Mouse (Mus musculus) hindbrain, postnatal 0 days (tissue): Measurements from ENCODE around the gene Rapgef3. TPM values are rescaled to one million over a fixed set of nuclear protein-coding genes. Genes with fewer than 3 reads are reported as not detected.
A peak's percentile ranks its signal among the peaks of the same experiment; 100 is the strongest.

Source experiments
- ATAC-seq: fragments of 200-750 bp; cut with Nextera tagmentation; 2 replicates; pipeline ENCODE4 v1.8.0; 2017; ENCODE audit warnings: mild to moderate bottlenecking, moderate TSS enrichment, moderate library complexity
- DNase-seq: peaks from one replicate; pipeline ENCODE4 v3.0.0-alpha.2; 2015; ENCODE audit warnings: low spot score
- H3K27ac ChIP-seq: fragments of 300-500 bp; sonication (generic); 2 replicates; pipeline ENCODE4 v1.5.1; 2014; ENCODE audit warnings: mild to moderate bottlenecking
- H3K27me3 ChIP-seq: fragments of 300-500 bp; sonication (generic); 2 replicates; pipeline ENCODE4 v1.6.1; 2014; ENCODE audit warnings: low read length, mixed read lengths; ENCODE audit not compliant: insufficient read depth
- H3K36me3 ChIP-seq: fragments of 300-500 bp; sonication (generic); 2 replicates; pipeline ENCODE4 v1.6.1; 2014; ENCODE audit warnings: low read length, mixed read lengths; ENCODE audit not compliant: insufficient read depth
- H3K4me1 ChIP-seq: fragments of 300-500 bp; sonication (generic); 2 replicates; pipeline ENCODE4 v1.6.1; 2014; ENCODE audit warnings: antibody characterized with exemption, low read length, mixed read lengths; ENCODE audit not compliant: insufficient read depth
- H3K4me2 ChIP-seq: fragments of 300-500 bp; sonication (generic); 2 replicates; pipeline ENCODE4 v1.6.1; 2014; ENCODE audit warnings: low read depth, mild to moderate bottlenecking, low read length, moderate library complexity, mixed read lengths
- H3K4me3 ChIP-seq: fragments of 300-500 bp; sonication (generic); 2 replicates; pipeline ENCODE4 v1.5.1; 2014; ENCODE audit warnings: low read length
- H3K9ac ChIP-seq: fragments of 300-500 bp; sonication (generic); replicated peaks from 2 replicates; pipeline ENCODE4 v1.6.1; 2014; ENCODE audit warnings: mild to moderate bottlenecking, low read length, moderate library complexity, mixed read lengths
- H3K9me3 ChIP-seq: fragments of 300-500 bp; sonication (generic); 2 replicates; pipeline ENCODE4 v1.6.1; 2016; ENCODE audit warnings: low read length, mixed read lengths
- CTCF ChIP-seq: IDR thresholded peaks from 2 replicates; pipeline ENCODE4 v1.5.1; 2016; ENCODE audit warnings: antibody characterized with exemption, control low read depth, low read depth
- whole genome bisulfite sequencing: fragments of 180-500 bp; shearing (Covaris S2); extraction: QIAGEN DNeasy Blood & Tissue Kit; methylation state at CpG from one replicate; pipeline ENCODE4 v1.1.7; 2014; 5-methylcytosine and 5-hydroxymethylcytosine counted together
- polyA plus RNA-seq: library from polyadenylated mRNA; unstranded; fragments of >200 nt; fragmentation: Nextera tagmentation; extraction: Ambion mirVana; gene quantifications from 2 replicates; pipeline ENCODE4 v1.2.1, GENCODE M21; 2015
- total RNA-seq: library from RNA; depleted of rRNA; stranded (reverse); fragments of >200 nt; gene quantifications from 2 replicates; pipeline ENCODE4 v1.2.3, GENCODE M21; 2014

Gene Rapgef3
- total and polyA plus RNA-seq, 2 experiments from 2014 or later: 10.3 to 41.9 TPM

GRCm38 (mm10) chr15:97766194-97766593 is 1.6 kb downstream of the Rapgef3 start:
- Histone ChIP-seq H3K4me2 (peak overlapping the region; percentile 95), H3K27ac (peak overlapping the region; percentile 78), H3K27me3 (no peaks in the 10 kb centered on the region), H3K9me3 (no peaks in the 10 kb centered on the region), H3K36me3 (no peaks in the 10 kb centered on the region), H3K4me1 (peaks cover 30% of the 10 kb centered on the region), H3K4me3 (peak overlapping the region; percentile 51), H3K9ac (peak overlapping the region; percentile 63)
- WGBS: 2% methylated on average over 8 of the region's 8 CpGs
- DNase-seq: peak; percentile 79
- peak; percentile 51 for ATAC-seq
- TF ChIP-seq CTCF: peak; percentile 15; the same call in 1 of the 2 replicates

- Histone ChIP-seq H3K4me3 (peak overlapping the region; percentile 28), H3K4me1 (peaks cover 35% of the 10 kb centered on the region), H3K9me3 (no peaks in the 10 kb centered on the region), H3K27ac (peak overlapping the region; percentile 20; the same call in 1 of the 2 replicates), H3K4me2 (peak overlapping the region; percentile 95), H3K36me3 (no peaks in the 10 kb centered on the region), H3K9ac (peak overlapping the region; percentile 63), H3K27me3 (no peaks in the 10 kb centered on the region)
- TF ChIP-seq CTCF: no peak
- 36% methylated on average over 13 of the region's 13 CpGs for WGBS
- ATAC-seq (no peak), DNase-seq (no peak)
Observed at GRCm38 (mm10) chr15:97765090-97765794, 2.5 kb downstream of the Rapgef3 start.

GRCm38 (mm10) chr15:97764532-97764931 is 3.2 kb downstream of the Rapgef3 start:
- H3K4me3 ChIP-seq: no peak overlapping the region
- no peaks in the 10 kb centered on the region for H3K27me3 ChIP-seq
- peaks cover 35% of the 10 kb centered on the region for H3K4me1 ChIP-seq
- ATAC-seq: no peak
- no peak for TF ChIP-seq CTCF
- 78% methylated on average over 2 of the region's 2 CpGs for WGBS
- no peak overlapping the region for H3K4me2 ChIP-seq
- H3K9ac ChIP-seq: no peak overlapping the region
- H3K9me3 ChIP-seq: no peaks in the 10 kb centered on the region
- no peak for DNase-seq
- no peaks in the 10 kb centered on the region for H3K36me3 ChIP-seq
- no peak overlapping the region for H3K27ac ChIP-seq

- Histone ChIP-seq H3K4me1 (peaks cover 35% of the 10 kb centered on the region), H3K27ac (no peak overlapping the region), H3K9me3 (no peaks in the 10 kb centered on the region), H3K4me2 (no peak overlapping the region), H3K27me3 (no peaks in the 10 kb centered on the region), H3K4me3 (no peak overlapping the region), H3K9ac (no peak overlapping the region), H3K36me3 (0 out of 2 replicates have a peak, but pooled peaks cover 5% of the 10 kb centered on the region)
- DNase-seq (no peak), ATAC-seq (no peak)
- WGBS: 62% methylated on average over 9 of the region's 9 CpGs
- TF ChIP-seq CTCF: no peak
Observed at GRCm38 (mm10) chr15:97763256-97764049, 4.3 kb downstream of the Rapgef3 start.

- Histone ChIP-seq H3K4me1 (peaks cover 30% of the 10 kb centered on the region), H3K9me3 (no peaks in the 10 kb centered on the region), H3K4me3 (no peak overlapping the region), H3K36me3 (peaks cover 11% of the 10 kb centered on the region; the same call in 1 of the 2 replicates), H3K4me2 (no peak overlapping the region), H3K9ac (no peak overlapping the region), H3K27ac (no peak overlapping the region), H3K27me3 (no peaks in the 10 kb centered on the region)
- ATAC-seq (no peak), DNase-seq (no peak)
- TF ChIP-seq CTCF: no peak
- 84% methylated on average over 9 of the region's 9 CpGs for WGBS
Observed at GRCm38 (mm10) chr15:97762733-97763132, 5.0 kb downstream of the Rapgef3 start.

- Histone ChIP-seq H3K27me3 (no peaks in the 10 kb centered on the region), H3K4me3 (no peak overlapping the region), H3K9me3 (no peaks in the 10 kb centered on the region), H3K27ac (no peak overlapping the region), H3K9ac (no peak overlapping the region), H3K4me1 (peaks cover 23% of the 10 kb centered on the region), H3K4me2 (no peak overlapping the region), H3K36me3 (peaks cover 12% of the 10 kb centered on the region; the same call in 1 of the 2 replicates)
- DNase-seq (no peak), ATAC-seq (no peak)
- TF ChIP-seq CTCF: no peak; the same call in 1 of the 2 replicates
- 58% methylated on average over 13 of the region's 13 CpGs for WGBS
Observed at GRCm38 (mm10) chr15:97761438-97761837, 6.3 kb downstream of the Rapgef3 start.

GRCm38 (mm10) chr15:97760952-97761351 is 6.8 kb downstream of the Rapgef3 start:
- Histone ChIP-seq H3K27ac (no peak overlapping the region), H3K4me3 (no peak overlapping the region), H3K4me1 (peaks cover 23% of the 10 kb centered on the region; the same call in 1 of the 2 replicates), H3K4me2 (no peak overlapping the region), H3K9me3 (no peaks in the 10 kb centered on the region), H3K27me3 (no peaks in the 10 kb centered on the region), H3K9ac (no peak overlapping the region), H3K36me3 (peaks cover 12% of the 10 kb centered on the region; the same call in 1 of the 2 replicates)
- ATAC-seq (no peak), DNase-seq (no peak)
- no peak for TF ChIP-seq CTCF
- whole genome bisulfite sequencing: 43% methylated on average over 5 of the region's 5 CpGs
